ENCODE assay signal across 1 mouse cellular context in the genomic region with DNA sequence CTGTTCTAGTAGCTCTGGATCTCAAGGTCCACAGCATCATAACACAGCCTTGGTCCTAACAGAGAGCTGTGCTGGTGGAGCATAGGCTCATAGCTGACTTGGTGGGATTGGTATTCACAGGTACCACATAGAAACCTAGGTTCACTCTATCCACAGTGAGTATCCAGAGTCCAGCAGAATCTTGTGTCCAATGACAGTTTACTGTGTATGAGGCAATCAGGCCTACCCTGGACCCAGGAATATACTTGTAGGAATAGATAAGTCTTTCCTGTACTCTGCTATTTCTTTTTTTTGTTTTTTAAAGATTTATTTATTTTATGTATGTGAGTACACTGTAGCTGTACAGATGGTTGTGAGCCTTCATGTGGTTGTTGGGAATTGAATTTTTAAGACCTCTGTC.
A peak's percentile ranks its signal among the peaks of the same experiment; 100 is the strongest.
TF ChIP-seq lines count a peak whose summit lies in the region.

No protein-coding gene starts in this region.

TF ChIP-seq in CH12.LX, 34 proteins besides CTCF, POLR2A, EP300 and RAD21 (continued from another document):
- TF ChIP-seq MYC (IDR thresholded peaks at IDR 0.05; ENCODE audit: low read depth, low read length): no peak
- 0 out of 2 replicates have a peak, but pooled peaks have one; percentile 24 for TF ChIP-seq MEF2A (IDR thresholded peaks at IDR 0.05; ENCODE audit: borderline replicate concordance, low read depth, low read length)
- no peak for TF ChIP-seq ZC3H11A (IDR thresholded peaks at IDR 0.05; ENCODE audit: low read depth, low read length)
- TF ChIP-seq MAFK (IDR thresholded peaks at IDR 0.05; ENCODE audit: insufficient replicate concordance, low read length): no peak
- peak; percentile 48; the same call in 1 of the 2 replicates for TF ChIP-seq NELFE (IDR thresholded peaks at IDR 0.05; ENCODE audit: low read depth, low read length)
- no peak for TF ChIP-seq POLR2AphosphoS2 (IDR thresholded peaks at IDR 0.05; ENCODE audit: low read depth, low read length)
- no peak for TF ChIP-seq MAZ (IDR thresholded peaks at IDR 0.05; ENCODE audit: low read depth, low read length)
